Mouse (Mus musculus) stomach, postnatal 0 days (tissue): ENCODE measurements around the gene Raf1.

Experiments
- CTCF ChIP-seq: IDR thresholded peaks from 2 replicates; pipeline ENCODE4 v1.5.1; 2016; ENCODE audit warnings: antibody characterized with exemption, low read depth, mild to moderate bottlenecking, moderate library complexity
- EP300 ChIP-seq: optimal IDR thresholded peaks from 2 replicates; pipeline ENCODE3; 2016; ENCODE audit warnings: antibody characterized with exemption

GRCm38 (mm10) chr6:115684851-115685646 is 8.6 kb upstream of the Raf1 start:
- no peak for TF ChIP-seq CTCF
- TF ChIP-seq EP300: no peak
